11 mouse cellular contexts compared by ENCODE assay signal in the genomic region with DNA sequence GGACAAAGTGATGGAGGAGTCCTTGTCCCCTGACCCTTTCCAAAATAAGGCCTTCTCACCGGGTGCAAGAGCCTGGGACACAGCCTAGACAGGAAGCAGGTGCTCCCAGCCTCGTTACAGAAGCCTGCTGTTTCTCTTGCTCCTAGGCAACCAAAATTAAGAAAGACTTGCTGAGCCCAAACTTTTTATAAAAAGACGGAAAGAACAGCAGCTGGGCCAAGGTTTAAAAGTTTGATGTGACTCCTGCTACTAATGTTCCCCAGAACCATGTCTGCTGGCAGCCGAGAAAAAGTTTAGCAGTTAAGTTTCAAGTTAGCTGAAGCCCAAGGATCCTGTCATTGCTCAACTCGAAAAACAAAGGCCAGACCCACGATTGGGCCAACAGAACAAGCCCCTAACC.
DNase-seq lines count a peak whose midpoint lies in the region; ATAC-seq and TF ChIP-seq lines count a peak whose summit lies in the region.
"Had no signal": no experiment of that assay in that cellular context is flagged by ENCODE, and none has a peak within 500 bp of the region (broad histone marks: within the 10 kb centered on the region; RNA-seq: fewer than 3 reads in every experiment).

No protein-coding gene starts in this region.

- WGBS in intestine, embryonic 14.5 days = 28% methylated on average over 6 of the region's 6 CpGs
- 49% methylated on average over 6 of the region's 6 CpGs for WGBS in intestine, postnatal 0 days
- WGBS in embryonic facial prominence, embryonic 11.5 days = 31% methylated on average over 6 of the region's 6 CpGs
- WGBS in heart, embryonic 16.5 days = 49% methylated on average over 6 of the region's 6 CpGs
- WGBS in limb, embryonic 15.5 days = 28% methylated on average over 6 of the region's 6 CpGs
- 34% methylated on average over 6 of the region's 6 CpGs for WGBS in forebrain, postnatal 0 days

- H3K4me3 ChIP-seq in intestine, embryonic 14.5 days (ENCODE audit: low read depth, low read length) = no peak overlapping the region
- no peak overlapping the region for H3K4me3 ChIP-seq in intestine, postnatal 0 days (ENCODE audit: low read depth, low read length)
- H3K4me3 ChIP-seq in embryonic facial prominence, embryonic 11.5 days (ENCODE audit: low read depth, low read length) = no peak overlapping the region
- H3K4me3 ChIP-seq in heart, embryonic 16.5 days (ENCODE audit: low read length) = no peak overlapping the region
- no peak overlapping the region for H3K4me3 ChIP-seq in limb, embryonic 15.5 days
- no peak overlapping the region for H3K4me3 ChIP-seq in forebrain, postnatal 0 days (ENCODE audit: low read depth, low read length)

- no peak overlapping the region for H3K9ac ChIP-seq in intestine, embryonic 14.5 days (ENCODE audit: low read length)
- no peak overlapping the region for H3K9ac ChIP-seq in intestine, postnatal 0 days (ENCODE audit: low read depth, low read length)
- no peak overlapping the region for H3K9ac ChIP-seq in embryonic facial prominence, embryonic 11.5 days (replicated peaks; ENCODE audit: low read length)
- no peak overlapping the region for H3K9ac ChIP-seq in heart, embryonic 16.5 days (ENCODE audit: low read length)
- H3K9ac ChIP-seq in limb, embryonic 15.5 days = no peak overlapping the region
- H3K9ac ChIP-seq in forebrain, postnatal 0 days = no peak overlapping the region

- H3K36me3 ChIP-seq in intestine, embryonic 14.5 days (ENCODE audit: control insufficient read depth, insufficient read depth, low read length) = no peaks in the 10 kb centered on the region
- no peaks in the 10 kb centered on the region for H3K36me3 ChIP-seq in intestine, postnatal 0 days (ENCODE audit: control insufficient read depth, insufficient read depth)
- H3K36me3 ChIP-seq in embryonic facial prominence, embryonic 11.5 days (replicated peaks; ENCODE audit: control insufficient read depth, insufficient read depth, low read depth, low read length) = no peaks in the 10 kb centered on the region
- H3K36me3 ChIP-seq in heart, embryonic 16.5 days (ENCODE audit: control insufficient read depth, insufficient read depth) = peaks cover 6% of the 10 kb centered on the region; the same call in 1 of the 2 replicates
- no peaks in the 10 kb centered on the region for H3K36me3 ChIP-seq in limb, embryonic 15.5 days
- H3K36me3 ChIP-seq in forebrain, postnatal 0 days (ENCODE audit: insufficient read depth) = peaks cover 51% of the 10 kb centered on the region

- ATAC-seq in intestine, embryonic 14.5 days (replicated peaks; ENCODE audit: low FRiP score, low TSS enrichment, low read depth) = 0 out of 2 replicates have a peak, but pooled peaks have one; percentile 27
- ATAC-seq in intestine, postnatal 0 days = no peak
- no peak for ATAC-seq in embryonic facial prominence, embryonic 11.5 days (replicated peaks; ENCODE audit: insufficient number of reproducible peaks, low FRiP score, low TSS enrichment, low read depth)
- no peak for ATAC-seq in heart, embryonic 16.5 days (replicated peaks; ENCODE audit: extremely low read depth, insufficient read depth, low FRiP score)
- ATAC-seq in limb, embryonic 15.5 days (ENCODE audit: insufficient number of reproducible peaks, low FRiP score, low TSS enrichment, low read depth) = peak; percentile 80; the same call in 1 of the 2 replicates
- ATAC-seq in forebrain, postnatal 0 days = no peak; the same call in 1 of the 2 replicates

- no peak for TF ChIP-seq CTCF in intestine, postnatal 0 days (IDR thresholded peaks at IDR 0.05; ENCODE audit: low read depth)
- no peak for TF ChIP-seq CTCF in forebrain, postnatal 0 days (IDR thresholded peaks at IDR 0.05; ENCODE audit: low read depth)

- no peaks in the 10 kb centered on the region for H3K9me3 ChIP-seq in intestine, embryonic 14.5 days (ENCODE audit: control insufficient read depth, low read length)
- H3K9me3 ChIP-seq in intestine, postnatal 0 days (ENCODE audit: control insufficient read depth) = no peaks in the 10 kb centered on the region
- no peaks in the 10 kb centered on the region for H3K9me3 ChIP-seq in embryonic facial prominence, embryonic 11.5 days (replicated peaks; ENCODE audit: control insufficient read depth, low read length)
- no peaks in the 10 kb centered on the region for H3K9me3 ChIP-seq in heart, embryonic 16.5 days (replicated peaks; ENCODE audit: control insufficient read depth, low read length)
- no peaks in the 10 kb centered on the region for H3K9me3 ChIP-seq in limb, embryonic 15.5 days
- H3K9me3 ChIP-seq in forebrain, postnatal 0 days (ENCODE audit: low read length) = no peaks in the 10 kb centered on the region

- H3K4me2 ChIP-seq in intestine, embryonic 14.5 days (ENCODE audit: low read length) = no peak overlapping the region
- no peak overlapping the region for H3K4me2 ChIP-seq in intestine, postnatal 0 days (replicated peaks; ENCODE audit: low read depth)
- H3K4me2 ChIP-seq in embryonic facial prominence, embryonic 11.5 days (ENCODE audit: low read depth, low read length) = no peak overlapping the region
- H3K4me2 ChIP-seq in heart, embryonic 16.5 days (ENCODE audit: low read depth, low read length) = no peak overlapping the region
- H3K4me2 ChIP-seq in limb, embryonic 15.5 days = no peak overlapping the region
- no peak overlapping the region for H3K4me2 ChIP-seq in forebrain, postnatal 0 days (ENCODE audit: low read depth)

- DNase-seq in intestine, embryonic 14.5 days (ENCODE audit: low spot score) = no peak
- DNase-seq in embryonic facial prominence, embryonic 11.5 days (ENCODE audit: low spot score) = peak; percentile 44
- DNase-seq in ovary, adult 18-20 months (ENCODE audit: low spot score) = no peak
- no peak for DNase-seq in layer of hippocampus, adult 11-12 months (ENCODE audit: low spot score)
- DNase-seq in forebrain, postnatal 0 days = no peak
- DNase-seq: adrenal gland, postnatal 10 days; cerebellum, adult 11-12 months; kidney, adult 8-10 months had no signal

- no peaks in the 10 kb centered on the region for H3K27me3 ChIP-seq in intestine, embryonic 14.5 days (replicated peaks; ENCODE audit: control insufficient read depth, insufficient read depth, low read length)
- no peaks in the 10 kb centered on the region for H3K27me3 ChIP-seq in intestine, postnatal 0 days (replicated peaks; ENCODE audit: control insufficient read depth, insufficient read depth, low read length)
- H3K27me3 ChIP-seq in embryonic facial prominence, embryonic 11.5 days (ENCODE audit: control insufficient read depth, insufficient read depth, low read length) = no peaks in the 10 kb centered on the region
- no peaks in the 10 kb centered on the region for H3K27me3 ChIP-seq in heart, embryonic 16.5 days (ENCODE audit: control insufficient read depth, insufficient read depth, low read length)
- H3K27me3 ChIP-seq in limb, embryonic 15.5 days = no peaks in the 10 kb centered on the region
- no peaks in the 10 kb centered on the region for H3K27me3 ChIP-seq in forebrain, postnatal 0 days (ENCODE audit: insufficient read depth, low read length)

- peak overlapping the region; percentile 70 for H3K27ac ChIP-seq in intestine, embryonic 14.5 days (ENCODE audit: low read depth)
- no peak overlapping the region for H3K27ac ChIP-seq in intestine, postnatal 0 days (ENCODE audit: low read depth, low read length)
- H3K27ac ChIP-seq in embryonic facial prominence, embryonic 11.5 days (replicated peaks; ENCODE audit: low read depth, low read length) = no peak overlapping the region
- peak overlapping the region; percentile 42; the same call in 1 of the 2 replicates for H3K27ac ChIP-seq in heart, embryonic 16.5 days (ENCODE audit: low read length)
- peak overlapping the region; percentile 88 for H3K27ac ChIP-seq in limb, embryonic 15.5 days
- H3K27ac ChIP-seq in forebrain, postnatal 0 days (ENCODE audit: low read depth, low read length) = no peak overlapping the region

- H3K4me1 ChIP-seq in intestine, embryonic 14.5 days (replicated peaks; ENCODE audit: control insufficient read depth, insufficient read depth, low read length) = peaks cover 8% of the 10 kb centered on the region
- no peaks in the 10 kb centered on the region; the same call in 1 of the 2 replicates for H3K4me1 ChIP-seq in intestine, postnatal 0 days (replicated peaks; ENCODE audit: control insufficient read depth, insufficient read depth, low read length)
- H3K4me1 ChIP-seq in embryonic facial prominence, embryonic 11.5 days (ENCODE audit: control insufficient read depth, insufficient read depth, low read length) = no peaks in the 10 kb centered on the region
- H3K4me1 ChIP-seq in heart, embryonic 16.5 days (ENCODE audit: control insufficient read depth, insufficient read depth, low read length) = peaks cover 3% of the 10 kb centered on the region
- peaks cover 18% of the 10 kb centered on the region for H3K4me1 ChIP-seq in limb, embryonic 15.5 days
- no peaks in the 10 kb centered on the region for H3K4me1 ChIP-seq in forebrain, postnatal 0 days (ENCODE audit: insufficient read depth)

Comparison
In these comparisons a context has a peak if more than half of its experiments do, and no peak if none do; other contexts are left out.
1. ATAC-seq: peak in intestine, embryonic 14.5 days (single experiment) and limb, embryonic 15.5 days (single experiment); none in intestine, postnatal 0 days (single experiment), embryonic facial prominence, embryonic 11.5 days (single experiment), heart, embryonic 16.5 days (single experiment) and forebrain, postnatal 0 days (single experiment).
2. H3K27ac ChIP-seq: peak in intestine, embryonic 14.5 days (single experiment), heart, embryonic 16.5 days (single experiment) and limb, embryonic 15.5 days (single experiment); none in intestine, postnatal 0 days (single experiment), embryonic facial prominence, embryonic 11.5 days (single experiment) and forebrain, postnatal 0 days (single experiment).